Mouse (Mus musculus) C2C12 (cell line): Measurements from ENCODE around the gene Auh. TPM values are rescaled to one million over a fixed set of nuclear protein-coding genes. Genes with fewer than 3 reads are reported as not detected.

ENCODE experiments used
- H3K27me3 ChIP-seq: one replicate; pipeline ENCODE4 v1.6.1; 2011; ENCODE audit not compliant: control insufficient read depth, insufficient read depth, insufficient read length
- H3K36me3 ChIP-seq: one replicate; pipeline ENCODE4 v1.6.1; 2011; ENCODE audit not compliant: control insufficient read depth, insufficient read depth
- H3K4me3 ChIP-seq: one replicate; pipeline ENCODE4 v1.5.1; 2011; ENCODE audit warnings: mild to moderate bottlenecking, control low read depth; ENCODE audit not compliant: poor library complexity, insufficient read depth, severe bottlenecking
- H3K79me2 ChIP-seq: one replicate; pipeline ENCODE4 v1.6.1; 2011; ENCODE audit not compliant: control insufficient read depth, insufficient read depth
- H3K79me3 ChIP-seq: one replicate; pipeline ENCODE4 v1.6.1; 2011; ENCODE audit warnings: low read depth, control low read depth
- H3ac ChIP-seq: one replicate; pipeline ENCODE3; 2011; ENCODE audit warnings: low read depth; ENCODE audit not compliant: control insufficient read depth, insufficient read length
- CEBPB ChIP-seq: IDR thresholded peaks from one replicate; pipeline ENCODE4 v1.6.1; 2011; ENCODE audit warnings: low read depth, mild to moderate bottlenecking, control low read depth, moderate library complexity
- CTCF ChIP-seq: IDR thresholded peaks from one replicate; pipeline ENCODE4 v1.5.1; 2011; ENCODE audit not compliant: control insufficient read depth, insufficient read depth, insufficient read length
- FOSL1 ChIP-seq: IDR thresholded peaks from one replicate; pipeline ENCODE4 v1.8.0; 2011; ENCODE audit warnings: mild to moderate bottlenecking, low read length; ENCODE audit not compliant: poor library complexity, insufficient read depth, severe bottlenecking
- MAX ChIP-seq: IDR thresholded peaks from one replicate; pipeline ENCODE4 v1.6.1; 2011; ENCODE audit warnings: mild to moderate bottlenecking, control low read depth
- MYOD1 ChIP-seq: IDR thresholded peaks from one replicate; pipeline ENCODE4 v1.6.1; 2011; ENCODE audit warnings: low read depth; ENCODE audit not compliant: control insufficient read depth, insufficient read length
- MYOG ChIP-seq: IDR thresholded peaks from one replicate; pipeline ENCODE4 v1.6.1; 2011; ENCODE audit not compliant: control insufficient read depth, insufficient read length; ENCODE audit errors: extremely low read depth
- USF1 ChIP-seq: IDR thresholded peaks from one replicate; pipeline ENCODE4 v1.6.1; 2011; ENCODE audit warnings: low read depth, mild to moderate bottlenecking, control low read depth, moderate library complexity
- polyA plus RNA-seq: library from polyadenylated mRNA; unstranded; fragments of >200 nt; fragmentation: generic; extraction: Trizol; gene quantifications from one replicate; pipeline ENCODE4 v1.2.1, GENCODE M21; 2012; ENCODE audit warnings: missing spikeins

Gene Auh
- polyA plus RNA-seq, 1 experiment: 14.0 TPM

- no peaks in the 10 kb centered on the region for H3K36me3 ChIP-seq
These were observed 79.3 kb downstream of the Auh start for GRCm38 (mm10) chr13:52850024-52850723.

GRCm38 (mm10) chr13:52849394-52849801, 80.1 kb downstream of the Auh start:
- no peak overlapping the region for H3K4me3 ChIP-seq
- no peaks in the 10 kb centered on the region for H3K79me3 ChIP-seq
- TF ChIP-seq USF1 (no peak), MAX (no peak), FOSL1 (no peak), MYOD1 (no peak), CTCF (no peak), CEBPB (no peak), MYOG (no peak)
- no peaks in the 10 kb centered on the region for H3K36me3 ChIP-seq
- no peaks in the 10 kb centered on the region for H3K79me2 ChIP-seq
- no peaks in the 10 kb centered on the region for H3K27me3 ChIP-seq
- no peak overlapping the region for H3ac ChIP-seq

More at GRCm38 (mm10) chr13:52850024-52850723, 79.3 kb downstream of the Auh start:
- TF ChIP-seq CEBPB (no peak), CTCF (peak; percentile 50), MAX (no peak)
- no peaks in the 10 kb centered on the region for H3K79me3 ChIP-seq
- no peak overlapping the region for H3K4me3 ChIP-seq
- no peaks in the 10 kb centered on the region for H3K79me2 ChIP-seq
- no peak overlapping the region for H3ac ChIP-seq
- H3K27me3 ChIP-seq: no peaks in the 10 kb centered on the region

- Histone ChIP-seq H3K36me3 (no peaks in the 10 kb centered on the region), H3K4me3 (no peak overlapping the region), H3K27me3 (no peaks in the 10 kb centered on the region), H3K79me2 (no peaks in the 10 kb centered on the region), H3K79me3 (no peaks in the 10 kb centered on the region), H3ac (no peak overlapping the region)
- TF ChIP-seq CTCF (no peak), CEBPB (no peak), MYOG (no peak), MYOD1 (no peak), USF1 (no peak), MAX (no peak), FOSL1 (no peak)
These were observed 82.0 kb downstream of the Auh start for GRCm38 (mm10) chr13:52847481-52847880.

- no peak overlapping the region for H3ac ChIP-seq
- H3K4me3 ChIP-seq: no peak overlapping the region
- no peaks in the 10 kb centered on the region for H3K79me3 ChIP-seq
- H3K27me3 ChIP-seq: no peaks in the 10 kb centered on the region
- no peaks in the 10 kb centered on the region for H3K79me2 ChIP-seq
- H3K36me3 ChIP-seq: no peaks in the 10 kb centered on the region
- TF ChIP-seq CTCF (no peak), USF1 (no peak), MAX (no peak), FOSL1 (no peak), MYOD1 (no peak), CEBPB (no peak), MYOG (no peak)
These were observed 82.4 kb downstream of the Auh start for GRCm38 (mm10) chr13:52847071-52847470.

GRCm38 (mm10) chr13:52845618-52846017, 83.9 kb downstream of the Auh start:
- no peaks in the 10 kb centered on the region for H3K79me2 ChIP-seq
- TF ChIP-seq MYOD1 (no peak), USF1 (no peak), CEBPB (no peak), MYOG (no peak), MAX (no peak), CTCF (no peak), FOSL1 (no peak)
- no peak overlapping the region for H3ac ChIP-seq

GRCm38 (mm10) chr13:52843536-52844178, 85.8 kb downstream of the Auh start:
- Histone ChIP-seq H3K27me3 (no peaks in the 10 kb centered on the region), H3K79me3 (no peaks in the 10 kb centered on the region), H3ac (no peak overlapping the region), H3K36me3 (no peaks in the 10 kb centered on the region), H3K4me3 (no peak overlapping the region), H3K79me2 (no peaks in the 10 kb centered on the region)
- no peak for TF ChIP-seq MYOG
- TF ChIP-seq CEBPB: no peak

More at GRCm38 (mm10) chr13:52845618-52846017, 83.9 kb downstream of the Auh start:
- H3K36me3 ChIP-seq: no peaks in the 10 kb centered on the region
- no peaks in the 10 kb centered on the region for H3K27me3 ChIP-seq
- H3K79me3 ChIP-seq: no peaks in the 10 kb centered on the region
- H3K4me3 ChIP-seq: no peak overlapping the region
